Mouse (Mus musculus) erythroblast, embryonic 14.5 days (primary cell): ENCODE data around the gene Slc10a7.

Experiments
- GATA1 ChIP-seq: IDR thresholded peaks from 2 replicates; pipeline ENCODE4 v1.6.1; 2012; ENCODE audit warnings: low read length, inconsistent platforms, mixed read lengths
- TAL1 ChIP-seq: IDR thresholded peaks from 3 replicates; pipeline ENCODE4 v1.6.1; 2012; ENCODE audit warnings: low read length, inconsistent platforms, mixed read lengths

- no peak for TF ChIP-seq TAL1
- no peak for TF ChIP-seq GATA1
Measured at GRCm38 (mm10) chr8:78667399-78667798, 158.3 kb downstream of the Slc10a7 start.
